Mouse (Mus musculus): ENCODE results near the gene Gusb. TPM values are rescaled to one million over a fixed set of nuclear protein-coding genes. Genes with fewer than 3 reads are reported as not detected.

The Gusb gene
- polyA plus RNA-seq, 1 experiment, result 57.5 TPM

DNA sequence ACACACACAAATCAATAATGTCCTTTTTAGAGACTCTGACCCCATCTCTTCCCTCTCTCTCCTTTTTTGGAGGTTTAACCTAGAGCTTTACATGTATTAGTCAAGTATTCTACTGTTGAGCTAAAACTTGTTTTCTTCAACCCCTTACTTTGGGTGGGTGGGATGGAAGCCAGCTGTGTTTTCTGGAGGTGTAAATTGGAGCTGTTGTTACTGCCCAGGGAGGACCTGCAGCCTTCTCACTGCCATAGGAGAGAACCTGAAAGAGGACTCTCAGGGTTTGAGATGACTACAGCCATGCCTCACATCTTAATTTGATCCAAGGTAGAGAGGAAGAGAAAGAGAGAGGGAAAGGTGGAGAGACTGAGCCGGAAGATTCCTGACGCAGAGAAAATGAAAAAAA, 62.6 kb downstream of the Gusb start:
- Histone ChIP-seq H3K4me1 (replicated peaks; ENCODE audit: control insufficient read depth, insufficient read depth, low read length) (no peaks in the 10 kb centered on the region), H3K27me3 (ENCODE audit: control insufficient read depth, insufficient read depth, low read length) (no peaks in the 10 kb centered on the region), H3K27ac (ENCODE audit: control insufficient read depth, insufficient read depth, low read length) (no peak overlapping the region), H3K36me3 (ENCODE audit: control insufficient read depth, insufficient read depth, low read length) (no peaks in the 10 kb centered on the region), H3K4me3 (ENCODE audit: control insufficient read depth, insufficient read depth, low read length) (no peak overlapping the region)
- TF ChIP-seq CTCF (IDR thresholded peaks at IDR 0.05; ENCODE audit: borderline replicate concordance, control insufficient read depth, extremely low read depth, insufficient read depth, low read length, poor library complexity), result no peak
- TF ChIP-seq POLR2A (IDR thresholded peaks at IDR 0.05; ENCODE audit: control insufficient read depth, extremely low read depth, insufficient read depth, low read length, poor library complexity), result no peak
- 71% methylated on average over 2 of the region's 2 CpGs for WGBS
- no peak for DNase-seq

Other genes starting within 250 kb of the Gusb start
- 32.9 and 36.8 TPM in 2 replicates for gene Psph, start 215.6 kb downstream of the Gusb start, polyA plus RNA-seq (2012; rRNA removed)
- gene Sumf2, start 156.1 kb downstream of the Gusb start, polyA plus RNA-seq (2012; rRNA removed), result 17.3 and 19.4 TPM in 2 replicates
- gene Chchd2, start 115.6 kb downstream of the Gusb start, polyA plus RNA-seq (2012; rRNA removed), result 1,121 and 1,221 TPM in 2 replicates
- gene Zbed5, start 107.3 kb downstream of the Gusb start, polyA plus RNA-seq (2012; rRNA removed), result 0.50 and 0.93 TPM in 2 replicates
- 1.3 and 3.6 TPM in 2 replicates for gene Phkg1, start 104.5 kb downstream of the Gusb start, polyA plus RNA-seq (2012; rRNA removed)
- 3.4 and 3.5 TPM in 2 replicates for gene Nupr1l, start 94.5 kb downstream of the Gusb start, polyA plus RNA-seq (2012; rRNA removed)
- 20.9 and 24.2 TPM in 2 replicates for gene Vkorc1l1, start 61.1 kb downstream of the Gusb start, polyA plus RNA-seq (2012; rRNA removed)
- 33.0 and 40.4 TPM in 2 replicates for gene Asl, start 26.2 kb upstream of the Gusb start, polyA plus RNA-seq (2012; rRNA removed)
- gene Crcp, start 26.2 kb upstream of the Gusb start, polyA plus RNA-seq (2012; rRNA removed), result 17.0 and 17.5 TPM in 2 replicates
- gene Tpst1, start 70.3 kb upstream of the Gusb start, polyA plus RNA-seq (2012; rRNA removed), result 8.4 and 9.5 TPM in 2 replicates
- gene Kctd7, start 141.8 kb upstream of the Gusb start, polyA plus RNA-seq (2012; rRNA removed), result 6.9 and 7.9 TPM in 2 replicates
- gene Rabgef1, start 168.7 kb upstream of the Gusb start, polyA plus RNA-seq (2012; rRNA removed), result 19.7 and 21.0 TPM in 2 replicates
- 31.8 and 44.4 TPM in 2 replicates for gene Tmem248, start 214.0 kb upstream of the Gusb start, polyA plus RNA-seq (2012; rRNA removed)

Measured in thymus, adult 2 months (tissue).